ENCODE assay signal across 24 mouse cellular contexts in genomic region chr3:79925950-79926697, GRCm38 (mm10). TPM values are rescaled to one million over a fixed set of nuclear protein-coding genes. Genes with fewer than 3 reads are reported as not detected.
A peak's percentile ranks its signal among the peaks of the same experiment; 100 is the strongest.
DNase-seq lines count a peak whose midpoint lies in the region; ATAC-seq and TF ChIP-seq lines count a peak whose summit lies in the region.
"Had no signal": no experiment of that assay in that cellular context is flagged by ENCODE, and none has a peak within 500 bp of the region (broad histone marks: within the 10 kb centered on the region; RNA-seq: fewer than 3 reads in every experiment).

No protein-coding gene starts in this region.

- 76% methylated on average over 5 of the region's 5 CpGs for whole genome bisulfite sequencing in heart, embryonic 10.5 days
- WGBS in heart, postnatal 0 days, result 71% methylated on average over 5 of the region's 5 CpGs
- 73% methylated on average over 5 of the region's 5 CpGs for WGBS in kidney, embryonic 14.5 days
- WGBS in liver, postnatal 0 days (ENCODE audit: insufficient replicate concordance), result 43% methylated on average over 5 of the region's 5 CpGs

- H3K4me3 ChIP-seq in heart, embryonic 10.5 days, result no peak overlapping the region
- no peak overlapping the region for H3K4me3 ChIP-seq in heart, postnatal 0 days (ENCODE audit: low read depth, low read length)
- H3K4me3 ChIP-seq in kidney, embryonic 14.5 days (ENCODE audit: low read length), result no peak overlapping the region
- no peak overlapping the region for H3K4me3 ChIP-seq in layer of hippocampus, adult 2 months
- no peak overlapping the region for H3K4me3 ChIP-seq in liver, postnatal 0 days (ENCODE audit: low read depth, low read length)
- H3K4me3 ChIP-seq: hindbrain, embryonic 15.5 days; kidney, embryonic 15.5 days; limb, embryonic 15.5 days; liver, embryonic 15.5 days; megakaryocyte, embryonic 14.5 days; stomach, embryonic 15.5 days had no signal

- H3K27ac ChIP-seq in heart, embryonic 10.5 days, result peak overlapping the region; percentile 42; the same call in 1 of the 2 replicates
- H3K27ac ChIP-seq in heart, postnatal 0 days (ENCODE audit: low read depth), result peak overlapping the region; percentile 57; the same call in 1 of the 2 replicates
- H3K27ac ChIP-seq in kidney, embryonic 14.5 days (ENCODE audit: low read depth, low read length), result no peak overlapping the region
- H3K27ac ChIP-seq in layer of hippocampus, adult 2 months, result no peak overlapping the region
- no peak overlapping the region for H3K27ac ChIP-seq in liver, postnatal 0 days (ENCODE audit: low read depth)
- H3K27ac ChIP-seq: hindbrain, embryonic 15.5 days; kidney, embryonic 15.5 days; limb, embryonic 15.5 days; liver, embryonic 15.5 days; stomach, embryonic 15.5 days had no signal

- ATAC-seq in heart, postnatal 0 days (ENCODE audit: insufficient read depth, low read depth), result no peak
- ATAC-seq in common myeloid progenitor, adult 5-6 weeks (replicated peaks; ENCODE audit: low read depth, poor library complexity, severe bottlenecking), result peak; percentile 87
- ATAC-seq in kidney, embryonic 14.5 days (ENCODE audit: low FRiP score, low TSS enrichment), result no peak
- ATAC-seq in liver, postnatal 0 days, result no peak
- ATAC-seq: intestine, embryonic 16.5 days; midbrain, embryonic 16.5 days had no signal

- no peak overlapping the region for H3K9ac ChIP-seq in heart, postnatal 0 days (replicated peaks; ENCODE audit: low read depth, low read length)
- H3K9ac ChIP-seq in kidney, embryonic 14.5 days (ENCODE audit: low read depth, low read length), result no peak overlapping the region
- no peak overlapping the region for H3K9ac ChIP-seq in liver, postnatal 0 days (replicated peaks)
- H3K9ac ChIP-seq: hindbrain, embryonic 15.5 days; kidney, embryonic 15.5 days; limb, embryonic 15.5 days; liver, embryonic 15.5 days; stomach, embryonic 15.5 days had no signal

- no peak for TF ChIP-seq EP300 in heart, postnatal 0 days (IDR thresholded peaks at IDR 0.05; ENCODE audit: low read depth)
- TF ChIP-seq EP300 in liver, postnatal 0 days (IDR thresholded peaks at IDR 0.05; ENCODE audit: low read depth), result no peak

- intact Hi-C loops in heart, postnatal 25 days (cut with DNase I), result loop anchor here (5.0 kb wide), 1 partner anchor 39 kb away; no protein-coding TSS in a partner anchor

- H3K36me3 ChIP-seq in heart, embryonic 10.5 days, result no peaks in the 10 kb centered on the region
- H3K36me3 ChIP-seq in heart, postnatal 0 days (replicated peaks; ENCODE audit: control insufficient read depth, insufficient read depth, low read length), result peaks cover 15% of the 10 kb centered on the region; the same call in 1 of the 2 replicates
- no peaks in the 10 kb centered on the region for H3K36me3 ChIP-seq in kidney, embryonic 14.5 days (ENCODE audit: control insufficient read depth, insufficient read depth, low read length)
- H3K36me3 ChIP-seq in liver, postnatal 0 days (replicated peaks; ENCODE audit: insufficient read depth, low read length), result no peaks in the 10 kb centered on the region
- H3K36me3 ChIP-seq: hindbrain, embryonic 15.5 days; kidney, embryonic 15.5 days; limb, embryonic 15.5 days; liver, embryonic 15.5 days; stomach, embryonic 15.5 days had no signal

- no peak overlapping the region for H3K4me2 ChIP-seq in heart, postnatal 0 days (ENCODE audit: low read depth, low read length)
- H3K4me2 ChIP-seq in kidney, embryonic 14.5 days (replicated peaks; ENCODE audit: low read depth, low read length), result no peak overlapping the region
- no peak overlapping the region for H3K4me2 ChIP-seq in liver, postnatal 0 days (ENCODE audit: low read depth, low read length)
- H3K4me2 ChIP-seq: hindbrain, embryonic 15.5 days; kidney, embryonic 15.5 days; limb, embryonic 15.5 days; liver, embryonic 15.5 days; stomach, embryonic 15.5 days had no signal

- peaks cover 48% of the 10 kb centered on the region for H3K4me1 ChIP-seq in heart, embryonic 10.5 days
- peaks cover 60% of the 10 kb centered on the region for H3K4me1 ChIP-seq in heart, postnatal 0 days (ENCODE audit: control insufficient read depth, insufficient read depth)
- H3K4me1 ChIP-seq in kidney, embryonic 14.5 days (ENCODE audit: control insufficient read depth, insufficient read depth, low read length), result no peaks in the 10 kb centered on the region
- no peaks in the 10 kb centered on the region for H3K4me1 ChIP-seq in liver, postnatal 0 days (ENCODE audit: insufficient read depth)
- H3K4me1 ChIP-seq: limb, embryonic 15.5 days; liver, embryonic 15.5 days; stomach, embryonic 15.5 days had no signal

- H3K9me3 ChIP-seq in heart, embryonic 10.5 days, result no peaks in the 10 kb centered on the region
- no peaks in the 10 kb centered on the region for H3K9me3 ChIP-seq in heart, postnatal 0 days (replicated peaks; ENCODE audit: control insufficient read depth, low read length)
- no peaks in the 10 kb centered on the region for H3K9me3 ChIP-seq in kidney, embryonic 14.5 days (ENCODE audit: control insufficient read depth, low read length)
- no peaks in the 10 kb centered on the region for H3K9me3 ChIP-seq in liver, postnatal 0 days (ENCODE audit: low read length)
- H3K9me3 ChIP-seq: hindbrain, embryonic 15.5 days; kidney, embryonic 15.5 days; limb, embryonic 15.5 days; liver, embryonic 15.5 days; megakaryocyte, embryonic 14.5 days; stomach, embryonic 15.5 days had no signal

- DNase-seq in heart, embryonic 10.5 days (ENCODE audit: low spot score), result no peak
- no peak for DNase-seq in heart, postnatal 25 days (ENCODE audit: low spot score)
- no peak for DNase-seq in heart, postnatal 0 days (ENCODE audit: low spot score)
- DNase-seq in heart, postnatal 4 days, result no peak
- no peak for DNase-seq in layer of hippocampus, adult 2 months (ENCODE audit: low spot score in 2 of 2)
- no peak for DNase-seq in liver, postnatal 0 days
- DNase-seq: adrenal gland, postnatal 14 days; cerebellum, postnatal 10 days; heart, adult 11 months; lung, postnatal 10 days; right cerebral cortex, postnatal 25 days; thymus, adult 18-20 months; thymus, postnatal 4 days had no signal

- no peaks in the 10 kb centered on the region for H3K27me3 ChIP-seq in heart, embryonic 10.5 days (ENCODE audit: insufficient read depth, poor library complexity, severe bottlenecking)
- no peaks in the 10 kb centered on the region for H3K27me3 ChIP-seq in heart, postnatal 0 days (ENCODE audit: control insufficient read depth, insufficient read depth, low read length)
- no peaks in the 10 kb centered on the region for H3K27me3 ChIP-seq in kidney, embryonic 14.5 days (ENCODE audit: control insufficient read depth, insufficient read depth, low read length)
- H3K27me3 ChIP-seq in liver, postnatal 0 days (ENCODE audit: insufficient read depth, low read length), result no peaks in the 10 kb centered on the region
- H3K27me3 ChIP-seq: hindbrain, embryonic 15.5 days; kidney, embryonic 15.5 days; limb, embryonic 15.5 days; liver, embryonic 15.5 days; stomach, embryonic 15.5 days had no signal

- no peak for TF ChIP-seq CTCF in heart, postnatal 0 days (IDR thresholded peaks at IDR 0.05; ENCODE audit: low read depth)
- no peak for TF ChIP-seq CTCF in layer of hippocampus, adult 2 months (conservative IDR thresholded peaks at IDR 0.05)
- no peak for TF ChIP-seq CTCF in liver, postnatal 0 days (IDR thresholded peaks at IDR 0.05; ENCODE audit: low read depth)

RNA-seq across cellular contexts. Expression of gene Fam198b, which starts 41.8 kb away (rescaled TPM):
- polyA plus RNA-seq in heart, embryonic 10.5 days (2016; fragmentation: Nextera tagmentation; extraction: Ambion mirVana), result 30.6 and 44.7 TPM in 2 replicates
- 10 to 100 TPM; 23.8 to 27.7 TPM for total RNA-seq in heart, postnatal 25 days (2021)
- 110 and 114 TPM in 2 replicates for total RNA-seq in heart, postnatal 0 days (2014; rRNA removed; ENCODE audit: low replicate concordance)
- 45.7 and 51.9 TPM in 2 replicates for polyA plus RNA-seq in heart, postnatal 0 days (2015; fragmentation: Nextera tagmentation; extraction: Ambion mirVana)
- total RNA-seq in heart, postnatal 4 days (2021), result 100 to 1,000 TPM; 116 to 133 TPM
- total RNA-seq in common myeloid progenitor, adult 5-6 weeks (2017), result 0.55 TPM in 1 of 2 replicates, not detected in the other
- 8.3 and 10.7 TPM in 2 replicates for polyA plus RNA-seq in kidney, embryonic 14.5 days (2014; fragmentation: Nextera tagmentation; extraction: Ambion mirVana)
- 1 to 10 TPM; 4.8 to 5.8 TPM for total RNA-seq in layer of hippocampus, adult 2 months (2021)
- polyA plus RNA-seq in liver, postnatal 0 days (2015; fragmentation: Nextera tagmentation; extraction: Ambion mirVana), result 0.35 and 0.47 TPM in 2 replicates
- total RNA-seq: neutrophil, adult 5-6 weeks had no signal

Comparison
In these comparisons a context has a peak if more than half of its experiments do, and no peak if none do; other contexts are left out.
1. H3K27ac ChIP-seq: peak in heart, embryonic 10.5 days (single experiment) and heart, postnatal 0 days (single experiment); none in kidney, embryonic 14.5 days (single experiment), layer of hippocampus, adult 2 months (single experiment) and liver, postnatal 0 days (single experiment).